Mouse (Mus musculus): Measurements from ENCODE around the gene Ssr1. TPM values are rescaled to one million over a fixed set of nuclear protein-coding genes. Genes with fewer than 3 reads are reported as not detected.
A peak's percentile ranks its signal among the peaks of the same experiment; 100 is the strongest.

The Ssr1 gene
- total and polyA plus RNA-seq, 3 experiments, result 10.0 to 44.9 (median 41.7) TPM

- no peaks in the 10 kb centered on the region for H3K4me1 ChIP-seq (ENCODE audit: control insufficient read depth, insufficient read depth, low read length)
- WGBS, result 59% methylated on average over 6 of the region's 6 CpGs
- no peaks in the 10 kb centered on the region for H3K79me2 ChIP-seq (replicated peaks; ENCODE audit: control insufficient read depth, insufficient read depth, low read length)
- no peaks in the 10 kb centered on the region for H3K27me3 ChIP-seq (ENCODE audit: control insufficient read depth, insufficient read depth, low read length)
- no peaks in the 10 kb centered on the region for H3K36me3 ChIP-seq (ENCODE audit: control insufficient read depth, insufficient read depth, low read length)
- intact Hi-C loops (cut with DNase I), result no loop called here
- no peak for TF ChIP-seq POLR2A (IDR thresholded peaks at IDR 0.05; ENCODE audit: insufficient read depth, low read depth, low read length)
- no peak for TF ChIP-seq CTCF (IDR thresholded peaks at IDR 0.05)
- no peak for TF ChIP-seq EP300 (IDR thresholded peaks at IDR 0.05; ENCODE audit: insufficient read depth, low read depth, low read length)
- no peak overlapping the region for H3K27ac ChIP-seq
- no peak overlapping the region for H3K9ac ChIP-seq (ENCODE audit: low read depth, low read length)
- DNase-seq, result no peak
- no peak overlapping the region for H3K4me3 ChIP-seq
Measured at GRCm38 (mm10) chr13:38027618-38028248, 33.7 kb upstream of the Ssr1 start.

DNA sequence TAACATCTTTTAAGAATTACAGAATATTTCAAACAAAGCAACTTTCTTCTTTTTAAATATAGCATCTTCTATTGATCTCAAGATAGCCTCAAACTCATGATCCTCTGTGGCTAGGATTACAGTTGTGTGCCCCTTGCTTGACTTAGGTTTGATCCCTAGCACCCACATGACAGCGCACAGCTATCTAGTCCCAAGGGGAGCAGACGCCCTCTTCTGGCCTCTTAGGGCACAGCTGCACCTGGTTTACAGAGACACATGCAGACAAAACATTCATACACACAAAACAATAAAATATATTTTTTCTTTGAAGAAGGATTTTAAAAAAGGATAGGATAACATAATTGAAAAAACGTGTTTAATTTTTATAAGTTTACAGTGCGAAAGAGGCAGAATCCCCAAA is 31.9 kb upstream of the Ssr1 start:
- DNase-seq, result no peak
- H3K36me3 ChIP-seq (ENCODE audit: control insufficient read depth, insufficient read depth, low read length), result no peaks in the 10 kb centered on the region
- TF ChIP-seq EP300 (IDR thresholded peaks at IDR 0.05; ENCODE audit: insufficient read depth, low read depth, low read length), result no peak
- TF ChIP-seq CTCF (IDR thresholded peaks at IDR 0.05), result peak; percentile 36
- TF ChIP-seq POLR2A (IDR thresholded peaks at IDR 0.05; ENCODE audit: insufficient read depth, low read depth, low read length), result no peak
- WGBS, result 52% methylated on average over 4 of the region's 4 CpGs
- H3K4me1 ChIP-seq (ENCODE audit: control insufficient read depth, insufficient read depth, low read length), result no peaks in the 10 kb centered on the region
- no peaks in the 10 kb centered on the region for H3K79me2 ChIP-seq (replicated peaks; ENCODE audit: control insufficient read depth, insufficient read depth, low read length)
- no peak overlapping the region for H3K9ac ChIP-seq (ENCODE audit: low read depth, low read length)
- intact Hi-C loops (cut with DNase I), result no loop called here
- no peak overlapping the region for H3K27ac ChIP-seq
- no peak overlapping the region for H3K4me3 ChIP-seq
- H3K27me3 ChIP-seq (ENCODE audit: control insufficient read depth, insufficient read depth, low read length), result no peaks in the 10 kb centered on the region

DNA sequence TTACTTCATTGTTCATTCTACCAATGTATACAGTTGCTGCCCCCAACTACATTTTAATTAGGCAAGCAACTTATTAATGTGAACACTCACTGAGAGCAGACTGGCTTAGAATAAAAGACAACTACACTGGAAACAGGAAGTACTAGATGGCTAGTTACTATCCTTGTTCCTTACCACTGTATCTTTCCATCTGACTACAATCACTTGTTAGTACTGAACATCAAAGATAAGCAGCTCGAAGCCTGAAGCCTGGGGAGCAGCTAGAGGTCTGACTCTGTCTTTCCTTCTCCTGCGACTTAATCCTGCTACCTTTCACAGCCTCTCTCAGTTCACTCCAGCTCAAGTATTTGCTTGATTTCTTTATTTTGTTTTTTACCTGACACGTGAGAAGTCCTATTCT is 24.8 kb upstream of the Ssr1 start:
- Histone ChIP-seq H3K4me1 (ENCODE audit: control insufficient read depth, insufficient read depth, low read length) (no peaks in the 10 kb centered on the region), H3K27ac (no peak overlapping the region), H3K4me3 (no peak overlapping the region), H3K27me3 (ENCODE audit: control insufficient read depth, insufficient read depth, low read length) (no peaks in the 10 kb centered on the region), H3K79me2 (replicated peaks; ENCODE audit: control insufficient read depth, insufficient read depth, low read length) (no peaks in the 10 kb centered on the region), H3K36me3 (ENCODE audit: control insufficient read depth, insufficient read depth, low read length) (no peaks in the 10 kb centered on the region), H3K9ac (ENCODE audit: low read depth, low read length) (no peak overlapping the region)
- WGBS, result 71% methylated on average over 3 of the region's 3 CpGs
- intact Hi-C loops (cut with DNase I), result no loop called here
- no peak for TF ChIP-seq EP300 (IDR thresholded peaks at IDR 0.05; ENCODE audit: insufficient read depth, low read depth, low read length)
- no peak for TF ChIP-seq CTCF (IDR thresholded peaks at IDR 0.05)
- no peak for DNase-seq

- no peak for DNase-seq
- Histone ChIP-seq H3K4me1 (ENCODE audit: control insufficient read depth, insufficient read depth, low read length) (no peaks in the 10 kb centered on the region), H3K9ac (ENCODE audit: low read depth, low read length) (no peak overlapping the region), H3K27ac (no peak overlapping the region), H3K36me3 (ENCODE audit: control insufficient read depth, insufficient read depth, low read length) (no peaks in the 10 kb centered on the region), H3K27me3 (ENCODE audit: control insufficient read depth, insufficient read depth, low read length) (no peaks in the 10 kb centered on the region), H3K79me2 (replicated peaks; ENCODE audit: control insufficient read depth, insufficient read depth, low read length) (no peaks in the 10 kb centered on the region), H3K4me3 (no peak overlapping the region)
- 87% methylated on average over 4 of the region's 4 CpGs for WGBS
- no peak for TF ChIP-seq CTCF (IDR thresholded peaks at IDR 0.05)
- no peak for TF ChIP-seq POLR2A (IDR thresholded peaks at IDR 0.05; ENCODE audit: insufficient read depth, low read depth, low read length)
- no peak for TF ChIP-seq EP300 (IDR thresholded peaks at IDR 0.05; ENCODE audit: insufficient read depth, low read depth, low read length)
- intact Hi-C loops (cut with DNase I), result no loop called here
Measured at GRCm38 (mm10) chr13:38015591-38015990, 21.6 kb upstream of the Ssr1 start.

DNA sequence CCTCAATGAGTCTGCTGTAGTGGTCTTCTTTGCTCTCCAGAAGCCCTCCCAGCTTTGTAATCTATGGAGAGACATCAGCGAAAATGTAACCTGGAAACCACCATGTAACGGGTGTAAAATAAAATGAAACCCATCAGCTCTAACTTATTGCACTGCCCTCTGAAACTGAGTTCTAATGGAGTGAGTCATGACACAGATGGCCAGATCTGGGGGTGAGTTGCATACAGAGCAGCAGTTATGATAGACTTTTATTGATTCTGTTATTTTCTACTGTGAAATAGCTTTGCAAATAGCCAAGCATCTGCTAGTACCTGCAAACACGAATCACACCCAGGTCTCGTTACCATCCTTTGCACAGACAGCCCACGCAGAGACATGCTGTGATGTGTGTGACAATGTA is 18.4 kb upstream of the Ssr1 start:
- H3K4me1 ChIP-seq (ENCODE audit: control insufficient read depth, insufficient read depth, low read length), result no peaks in the 10 kb centered on the region
- no peaks in the 10 kb centered on the region for H3K36me3 ChIP-seq (ENCODE audit: control insufficient read depth, insufficient read depth, low read length)
- 85% methylated on average over 5 of the region's 5 CpGs for WGBS
- no peak overlapping the region for H3K27ac ChIP-seq
- no peak for TF ChIP-seq CTCF (IDR thresholded peaks at IDR 0.05)
- no peak for TF ChIP-seq POLR2A (IDR thresholded peaks at IDR 0.05; ENCODE audit: insufficient read depth, low read depth, low read length)
- no peak for TF ChIP-seq EP300 (IDR thresholded peaks at IDR 0.05; ENCODE audit: insufficient read depth, low read depth, low read length)
- no peak overlapping the region for H3K4me3 ChIP-seq
- no peaks in the 10 kb centered on the region for H3K27me3 ChIP-seq (ENCODE audit: control insufficient read depth, insufficient read depth, low read length)
- no peaks in the 10 kb centered on the region for H3K79me2 ChIP-seq (replicated peaks; ENCODE audit: control insufficient read depth, insufficient read depth, low read length)
- intact Hi-C loops (cut with DNase I), result no loop called here
- no peak overlapping the region for H3K9ac ChIP-seq (ENCODE audit: low read depth, low read length)
- no peak for DNase-seq

- Histone ChIP-seq H3K4me3 (no peak overlapping the region), H3K27me3 (ENCODE audit: control insufficient read depth, insufficient read depth, low read length) (no peaks in the 10 kb centered on the region), H3K36me3 (ENCODE audit: control insufficient read depth, insufficient read depth, low read length) (no peaks in the 10 kb centered on the region), H3K79me2 (replicated peaks; ENCODE audit: control insufficient read depth, insufficient read depth, low read length) (no peaks in the 10 kb centered on the region), H3K4me1 (ENCODE audit: control insufficient read depth, insufficient read depth, low read length) (no peaks in the 10 kb centered on the region), H3K27ac (no peak overlapping the region), H3K9ac (ENCODE audit: low read depth, low read length) (no peak overlapping the region)
- WGBS, result 72% methylated on average over 5 of the region's 5 CpGs
- DNase-seq, result no peak
- TF ChIP-seq POLR2A (IDR thresholded peaks at IDR 0.05; ENCODE audit: insufficient read depth, low read depth, low read length), result no peak
- TF ChIP-seq EP300 (IDR thresholded peaks at IDR 0.05; ENCODE audit: insufficient read depth, low read depth, low read length), result no peak
- TF ChIP-seq CTCF (IDR thresholded peaks at IDR 0.05), result no peak
- intact Hi-C loops (cut with DNase I), result no loop called here
Measured at GRCm38 (mm10) chr13:38010444-38010910, 16.5 kb upstream of the Ssr1 start.

All from heart, adult 2 months (tissue).